Mouse (Mus musculus): ENCODE results near the gene Rnf224. TPM values are rescaled to one million over a fixed set of nuclear protein-coding genes. Genes with fewer than 3 reads are reported as not detected.

The Rnf224 gene
- polyA plus RNA-seq, 1 experiment: 0.06 TPM

DNA sequence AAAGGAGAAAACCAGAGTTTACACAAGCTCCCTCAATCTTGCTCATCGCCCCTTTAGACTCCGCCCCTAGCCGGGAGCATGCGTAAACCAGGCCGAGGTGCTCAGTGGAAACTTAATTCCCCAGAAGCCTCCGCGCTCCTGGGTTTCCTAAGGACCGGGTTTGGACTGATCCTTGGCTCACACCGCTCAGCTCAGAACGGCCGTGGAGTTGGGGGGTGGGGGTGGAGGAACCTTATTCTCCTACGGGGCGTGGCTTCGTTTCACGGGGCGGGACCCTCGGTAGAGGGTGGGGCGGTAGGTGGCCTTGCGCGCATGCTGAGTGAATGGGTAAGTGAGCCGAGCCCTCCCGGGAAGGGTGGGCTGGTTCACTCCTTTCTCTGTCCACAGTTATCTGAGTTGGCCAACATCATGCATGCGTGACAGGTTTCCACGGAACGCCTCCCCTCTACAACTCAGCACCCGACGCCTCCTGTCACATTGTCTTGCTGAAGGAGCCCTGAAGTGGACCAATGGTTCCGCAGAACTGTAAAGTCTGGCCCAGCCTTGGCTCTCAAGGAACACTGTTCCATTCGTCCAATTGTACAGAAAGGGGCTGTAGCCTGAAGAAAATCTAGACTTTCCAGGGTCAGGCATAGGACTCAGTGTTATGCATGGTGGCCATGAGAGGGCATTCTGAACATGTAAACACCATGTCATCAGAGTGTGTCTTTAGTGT lies 4.3 kb upstream of the Rnf224 start:
- peak; percentile 92 for DNase-seq

DNA sequence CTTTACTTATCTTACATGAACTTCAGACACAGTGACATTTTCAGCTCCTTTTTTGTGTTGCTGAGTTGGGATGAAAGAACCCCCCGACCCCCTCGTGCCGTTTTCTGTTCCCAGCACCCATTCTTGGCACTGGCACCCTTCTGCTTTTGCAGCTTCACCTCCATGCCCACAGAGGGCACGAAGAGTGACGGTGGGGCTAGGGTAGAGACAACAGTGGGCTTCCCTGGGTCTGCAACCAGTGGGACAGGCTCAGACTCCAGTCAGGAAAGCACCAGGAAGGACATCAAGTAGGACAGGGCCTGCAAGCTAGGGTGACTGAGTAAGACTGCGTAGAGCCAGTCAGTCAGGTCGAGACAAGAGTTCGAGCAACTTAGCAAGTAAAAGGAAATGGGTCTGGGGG lies 3.7 kb upstream of the Rnf224 start:
- Histone ChIP-seq H3K27me3 (replicated peaks; ENCODE audit: control insufficient read depth, insufficient read depth, low read length) (no peaks in the 10 kb centered on the region), H3K36me3 (ENCODE audit: control insufficient read depth, insufficient read depth, low read length) (no peaks in the 10 kb centered on the region), H3K4me1 (ENCODE audit: control insufficient read depth, insufficient read depth, low read length) (peaks cover 22% of the 10 kb centered on the region), H3K27ac (ENCODE audit: insufficient read depth, low read depth, low read length) (peak overlapping the region; percentile 61; the same call in 1 of the 2 replicates), H3K4me3 (ENCODE audit: insufficient read depth, low read depth, low read length) (peak overlapping the region; percentile 43; the same call in 1 of the 2 replicates)
- TF ChIP-seq CTCF (conservative IDR thresholded peaks at IDR 0.05; ENCODE audit: insufficient read depth, insufficient read length, low read depth, low read length) (no peak), POLR2A (IDR thresholded peaks at IDR 0.05; ENCODE audit: low read depth, low read length) (no peak)
- DNase-seq: no peak
- WGBS: 60% methylated on average over 8 of the region's 8 CpGs

More for the DNA sequence above, 4.3 kb upstream of the Rnf224 start:
- Histone ChIP-seq H3K27ac (ENCODE audit: insufficient read depth, low read depth, low read length) (peak overlapping the region; percentile 61; the same call in 1 of the 2 replicates), H3K27me3 (replicated peaks; ENCODE audit: control insufficient read depth, insufficient read depth, low read length) (no peaks in the 10 kb centered on the region), H3K36me3 (ENCODE audit: control insufficient read depth, insufficient read depth, low read length) (no peaks in the 10 kb centered on the region), H3K4me1 (ENCODE audit: control insufficient read depth, insufficient read depth, low read length) (peaks cover 17% of the 10 kb centered on the region), H3K4me3 (ENCODE audit: insufficient read depth, low read depth, low read length) (peak overlapping the region; percentile 43)
- 2% methylated on average over 29 of the region's 29 CpGs for WGBS
- TF ChIP-seq CTCF (conservative IDR thresholded peaks at IDR 0.05; ENCODE audit: insufficient read depth, insufficient read length, low read depth, low read length) (no peak), POLR2A (IDR thresholded peaks at IDR 0.05; ENCODE audit: low read depth, low read length) (no peak)

DNA sequence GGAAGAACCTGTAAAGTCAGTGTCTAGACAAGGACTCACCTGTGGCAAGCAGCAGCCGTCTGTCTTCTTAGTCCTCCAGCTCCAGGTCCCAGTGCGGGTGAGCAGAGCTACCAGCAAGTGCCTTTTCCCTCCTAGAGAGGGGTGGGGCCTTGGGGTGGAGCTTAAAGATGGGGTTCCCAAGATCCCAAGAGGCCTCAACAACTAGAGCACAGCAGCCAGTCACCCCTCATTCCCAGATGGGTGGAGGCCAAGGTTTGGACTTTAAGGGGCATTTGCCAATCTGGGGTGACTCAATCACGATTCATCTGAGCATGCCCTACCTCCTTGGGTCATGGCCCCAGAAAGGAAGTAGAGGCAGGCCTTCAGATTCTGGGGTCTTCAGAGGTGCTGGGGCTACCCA lies 3.2 kb upstream of the Rnf224 start:
- WGBS: 81% methylated on average over 3 of the region's 3 CpGs

DNA sequence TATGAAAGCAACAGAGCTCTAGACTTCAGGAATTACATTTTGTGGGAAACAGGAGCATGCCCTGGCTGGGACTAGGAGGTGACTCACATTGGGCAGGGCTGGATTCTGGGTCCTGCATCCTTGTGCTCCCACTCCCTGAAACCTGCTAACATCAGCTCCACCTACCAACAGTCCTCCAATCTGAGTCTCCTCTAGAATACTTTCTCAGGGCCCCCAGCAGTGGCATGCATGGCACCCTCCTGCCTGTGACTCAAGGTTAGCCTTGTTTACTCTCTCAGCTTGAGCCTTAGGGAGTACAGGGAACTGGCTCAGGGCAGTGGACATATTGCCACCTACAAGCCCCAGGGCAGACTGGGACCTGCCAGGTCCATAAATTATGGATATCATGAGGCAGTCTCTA lies 1.5 kb upstream of the Rnf224 start:
- no peaks in the 10 kb centered on the region for H3K36me3 ChIP-seq (ENCODE audit: control insufficient read depth, insufficient read depth, low read length)
- peak overlapping the region; percentile 50; the same call in 1 of the 2 replicates for H3K27ac ChIP-seq (ENCODE audit: insufficient read depth, low read depth, low read length)
- peaks cover 22% of the 10 kb centered on the region for H3K4me1 ChIP-seq (ENCODE audit: control insufficient read depth, insufficient read depth, low read length)
- H3K4me3 ChIP-seq (ENCODE audit: insufficient read depth, low read depth, low read length): no peak overlapping the region
- TF ChIP-seq POLR2A (IDR thresholded peaks at IDR 0.05; ENCODE audit: low read depth, low read length) (no peak), CTCF (conservative IDR thresholded peaks at IDR 0.05; ENCODE audit: insufficient read depth, insufficient read length, low read depth, low read length) (no peak)
- DNase-seq: no peak
- no peaks in the 10 kb centered on the region for H3K27me3 ChIP-seq (replicated peaks; ENCODE audit: control insufficient read depth, insufficient read depth, low read length)

More for the DNA sequence above, 3.2 kb upstream of the Rnf224 start:
- no peak overlapping the region for H3K27ac ChIP-seq (ENCODE audit: insufficient read depth, low read depth, low read length)
- TF ChIP-seq POLR2A (IDR thresholded peaks at IDR 0.05; ENCODE audit: low read depth, low read length): no peak
- TF ChIP-seq CTCF (conservative IDR thresholded peaks at IDR 0.05; ENCODE audit: insufficient read depth, insufficient read length, low read depth, low read length): no peak
- H3K27me3 ChIP-seq (replicated peaks; ENCODE audit: control insufficient read depth, insufficient read depth, low read length): no peaks in the 10 kb centered on the region
- no peaks in the 10 kb centered on the region for H3K36me3 ChIP-seq (ENCODE audit: control insufficient read depth, insufficient read depth, low read length)
- no peak for DNase-seq
- H3K4me1 ChIP-seq (ENCODE audit: control insufficient read depth, insufficient read depth, low read length): peaks cover 22% of the 10 kb centered on the region
- H3K4me3 ChIP-seq (ENCODE audit: insufficient read depth, low read depth, low read length): no peak overlapping the region

DNA sequence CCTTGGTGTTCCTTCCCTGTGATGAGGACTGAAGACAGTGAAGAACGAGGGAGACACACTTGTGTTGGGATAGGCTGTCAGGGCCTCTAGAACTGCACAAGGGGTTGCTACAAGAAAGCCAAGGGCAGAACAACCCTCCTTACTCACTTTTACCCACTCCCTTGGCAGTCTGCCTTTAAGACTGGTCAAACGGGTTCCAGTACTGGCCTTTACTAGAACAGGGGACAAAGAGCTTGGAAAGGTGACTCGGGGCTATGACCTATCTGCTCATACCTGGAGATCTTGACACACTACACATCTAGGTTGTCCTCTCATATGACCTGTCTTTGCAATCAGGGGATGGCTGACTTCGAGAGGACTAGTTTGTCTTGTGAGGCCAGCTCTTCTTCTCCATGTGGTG lies 935 bp upstream of the Rnf224 start:
- TF ChIP-seq POLR2A (IDR thresholded peaks at IDR 0.05; ENCODE audit: low read depth, low read length) (no peak), CTCF (conservative IDR thresholded peaks at IDR 0.05; ENCODE audit: insufficient read depth, insufficient read length, low read depth, low read length) (no peak)
- WGBS: 50% methylated on average over 4 of the region's 4 CpGs
- H3K4me1 ChIP-seq (ENCODE audit: control insufficient read depth, insufficient read depth, low read length): peaks cover 22% of the 10 kb centered on the region
- no peaks in the 10 kb centered on the region for H3K36me3 ChIP-seq (ENCODE audit: control insufficient read depth, insufficient read depth, low read length)
- no peaks in the 10 kb centered on the region for H3K27me3 ChIP-seq (replicated peaks; ENCODE audit: control insufficient read depth, insufficient read depth, low read length)
- no peak overlapping the region for H3K4me3 ChIP-seq (ENCODE audit: insufficient read depth, low read depth, low read length)
- peak; percentile 76 for DNase-seq
- peak overlapping the region; percentile 62; the same call in 1 of the 2 replicates for H3K27ac ChIP-seq (ENCODE audit: insufficient read depth, low read depth, low read length)

DNA sequence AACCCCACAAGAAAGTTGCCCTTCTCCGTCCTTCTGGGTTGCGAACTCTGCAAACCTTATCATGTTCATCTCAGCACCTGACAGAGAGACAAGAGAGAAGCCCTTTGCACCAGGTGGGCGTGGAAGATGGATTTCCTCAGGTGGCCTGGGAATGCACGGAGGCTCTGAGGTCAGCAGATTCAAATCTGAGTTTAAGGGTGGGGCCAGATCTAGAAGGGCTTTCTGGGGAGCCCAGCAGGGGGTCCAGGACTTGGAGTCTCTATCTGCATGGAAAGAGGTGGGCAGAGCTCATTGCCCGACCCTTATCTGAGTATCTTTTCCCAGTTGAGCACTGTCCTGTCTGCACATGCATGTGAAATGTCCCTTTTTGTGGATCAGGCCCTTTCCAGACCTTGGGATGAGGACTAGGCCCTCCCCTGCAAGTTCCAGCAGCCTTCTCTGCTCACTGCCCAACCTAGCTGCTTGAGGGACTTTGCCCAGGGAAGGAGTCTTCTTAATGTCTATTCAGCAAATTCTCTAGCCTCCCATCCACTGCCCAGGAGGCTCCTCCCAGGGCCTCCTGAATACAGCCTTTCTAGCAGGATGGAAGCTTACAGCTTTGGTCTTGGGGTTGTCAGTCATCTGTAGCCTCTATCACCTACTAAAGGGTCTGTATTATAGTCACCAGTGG lies 1.9 kb downstream of the Rnf224 start:
- 52% methylated on average over 5 of the region's 5 CpGs for WGBS
- Histone ChIP-seq H3K36me3 (ENCODE audit: control insufficient read depth, insufficient read depth, low read length) (no peaks in the 10 kb centered on the region), H3K27me3 (replicated peaks; ENCODE audit: control insufficient read depth, insufficient read depth, low read length) (no peaks in the 10 kb centered on the region), H3K4me1 (ENCODE audit: control insufficient read depth, insufficient read depth, low read length) (peaks cover 12% of the 10 kb centered on the region), H3K27ac (ENCODE audit: insufficient read depth, low read depth, low read length) (peak overlapping the region; percentile 54), H3K4me3 (ENCODE audit: insufficient read depth, low read depth, low read length) (no peak overlapping the region)
- DNase-seq: peak; percentile 86
- TF ChIP-seq POLR2A (IDR thresholded peaks at IDR 0.05; ENCODE audit: low read depth, low read length) (no peak), CTCF (conservative IDR thresholded peaks at IDR 0.05; ENCODE audit: insufficient read depth, insufficient read length, low read depth, low read length) (no peak)

DNA sequence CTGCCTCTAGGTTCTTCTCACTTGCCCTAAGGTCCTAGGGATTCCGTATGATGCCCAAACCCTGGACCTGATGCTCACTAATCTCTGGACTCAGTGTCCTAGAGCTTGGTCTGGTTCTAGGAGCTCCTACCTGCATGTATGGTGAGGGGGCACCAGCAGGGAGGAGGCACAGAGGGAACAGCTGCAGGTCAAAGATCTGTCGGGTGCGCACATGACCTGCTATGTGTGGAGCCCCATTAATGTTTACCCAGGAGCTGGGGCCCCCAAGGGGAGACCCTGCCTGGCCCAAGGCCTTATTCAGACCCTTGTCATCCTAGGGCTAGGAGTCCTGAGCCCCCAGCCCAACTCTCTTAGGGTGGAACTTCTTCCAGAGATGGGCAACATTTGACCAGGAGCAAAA lies 2.5 kb downstream of the Rnf224 start, which contains the start of gene Slc34a3:
Gene Slc34a3, minus strand, starts transcription at position 315 of the 400 bp plus-strand sequence.
- peak; percentile 63 for DNase-seq
- peaks cover 12% of the 10 kb centered on the region for H3K4me1 ChIP-seq (ENCODE audit: control insufficient read depth, insufficient read depth, low read length)
- no peak for TF ChIP-seq POLR2A (IDR thresholded peaks at IDR 0.05; ENCODE audit: low read depth, low read length)
- TF ChIP-seq CTCF (conservative IDR thresholded peaks at IDR 0.05; ENCODE audit: insufficient read depth, insufficient read length, low read depth, low read length): no peak
- WGBS: 44% methylated on average over 3 of the region's 3 CpGs
- H3K27me3 ChIP-seq (replicated peaks; ENCODE audit: control insufficient read depth, insufficient read depth, low read length): no peaks in the 10 kb centered on the region
- H3K27ac ChIP-seq (ENCODE audit: insufficient read depth, low read depth, low read length): peak within 1 kb of the TSS; percentile 65
- H3K4me3 ChIP-seq (ENCODE audit: insufficient read depth, low read depth, low read length): peak within 1 kb of the TSS; percentile 34
- H3K36me3 ChIP-seq (ENCODE audit: control insufficient read depth, insufficient read depth, low read length): no peaks in the 10 kb centered on the region

Measured in kidney, adult 2 months (tissue).